Mouse (Mus musculus): ENCODE measurements at regions not wholly inside any gene's neighbourhood (a gene's known extent, or its start where the extent isn't known, plus 50 kb on each side); places are given as distances from the start of the nearest gene placed in this dataset.

DNA sequence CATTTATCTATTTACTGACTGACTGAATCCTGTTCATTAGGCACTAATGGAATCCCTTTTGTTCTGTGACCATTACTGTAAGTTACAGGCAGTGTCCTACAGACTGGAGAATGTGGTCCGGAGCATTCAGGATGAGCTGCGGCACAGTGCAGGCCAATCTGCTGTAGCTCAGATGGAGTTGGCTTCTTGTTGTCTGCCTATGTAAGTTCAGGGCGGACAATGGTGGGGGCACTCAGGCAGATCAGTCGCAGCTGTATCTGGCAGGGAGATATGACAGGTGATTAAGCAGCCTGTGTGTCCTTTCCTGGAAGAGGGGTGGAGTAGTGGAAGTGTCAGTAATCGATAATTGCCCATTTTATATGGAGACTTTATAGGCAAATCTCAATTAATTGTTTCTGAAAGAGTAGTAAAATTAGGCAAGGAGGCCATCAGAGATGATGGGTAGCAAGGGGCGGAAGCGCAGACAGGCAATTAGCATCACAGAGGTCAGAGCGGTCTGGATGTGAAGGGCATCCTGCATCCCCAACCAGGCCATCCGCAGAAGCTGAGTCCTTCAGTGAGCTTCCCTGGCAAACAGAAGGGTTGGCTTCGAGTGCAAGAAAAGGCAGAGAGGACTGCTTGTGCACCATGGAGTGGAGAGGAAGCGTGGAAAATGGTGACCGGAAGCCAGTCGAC is 197.2 kb downstream of the Ppp4r2 start:
- no peak for DNase-seq (ENCODE audit: low spot score)
- intact Hi-C loops (cut with DNase I): no loop called here

DNA sequence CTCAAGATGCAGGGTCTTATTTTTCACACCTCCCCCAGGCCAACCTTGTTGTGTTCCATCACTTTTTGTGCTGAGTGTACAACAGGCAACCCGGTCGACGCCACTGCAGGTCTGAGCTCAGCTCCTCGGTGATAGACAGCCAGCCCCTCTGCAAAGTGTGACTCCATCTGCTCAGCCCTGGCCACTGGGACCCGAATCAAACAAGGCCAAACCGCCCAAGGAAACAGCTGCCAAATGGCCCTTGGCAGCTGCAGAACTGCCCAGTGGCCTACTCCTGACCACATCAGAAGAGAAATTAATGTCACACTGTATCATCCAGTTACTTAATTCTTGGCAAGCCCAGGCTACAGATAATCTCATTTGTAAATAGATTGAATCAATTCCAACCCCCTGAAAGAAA is 213.3 kb downstream of the Ppp4r2 start:
- no peak for DNase-seq (ENCODE audit: low spot score)
- intact Hi-C loops (cut with DNase I): no loop called here

DNA sequence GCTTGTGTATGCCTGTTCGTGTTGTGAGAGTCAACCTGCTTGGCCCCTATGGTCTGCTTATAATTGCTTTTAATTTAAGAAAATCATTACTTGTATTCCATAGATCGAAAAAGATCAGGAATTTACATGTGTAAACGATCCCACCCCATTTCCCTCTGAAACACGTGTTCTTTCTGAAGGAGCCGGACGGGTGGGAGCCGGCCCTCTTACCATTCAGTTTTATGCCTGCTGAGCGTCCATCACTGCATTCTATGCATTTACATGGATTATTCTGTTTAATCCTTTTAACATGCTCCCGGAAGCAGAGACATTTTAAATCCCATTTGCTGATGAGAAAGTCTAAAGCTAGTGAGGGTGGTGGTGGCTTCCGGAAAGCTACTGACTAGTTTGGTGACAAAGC is 213.8 kb downstream of the Ppp4r2 start:
- intact Hi-C loops (cut with DNase I): no loop called here
- no peak for DNase-seq (ENCODE audit: low spot score)

DNA sequence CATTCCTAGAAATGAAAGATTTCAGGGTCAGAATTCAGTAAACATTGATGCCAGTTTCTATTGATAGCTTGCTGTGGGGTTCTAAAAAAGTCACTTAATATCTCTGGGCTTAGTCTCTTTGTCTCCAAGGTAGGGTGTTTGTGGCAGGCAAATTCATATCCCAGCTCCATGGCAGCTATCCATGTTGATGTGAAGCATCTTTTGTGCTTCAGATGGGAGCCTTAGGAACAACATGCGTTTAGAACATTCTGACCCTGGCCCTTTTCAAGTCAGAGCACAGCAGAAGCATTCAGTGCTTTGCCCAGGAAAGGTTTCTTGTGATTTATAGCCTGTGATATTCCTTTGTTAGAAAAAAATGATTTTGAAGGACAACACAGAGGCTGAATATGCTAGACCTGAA is 215.0 kb downstream of the Ppp4r2 start:
- intact Hi-C loops (cut with DNase I): no loop called here
- no peak for DNase-seq (ENCODE audit: low spot score)

DNA sequence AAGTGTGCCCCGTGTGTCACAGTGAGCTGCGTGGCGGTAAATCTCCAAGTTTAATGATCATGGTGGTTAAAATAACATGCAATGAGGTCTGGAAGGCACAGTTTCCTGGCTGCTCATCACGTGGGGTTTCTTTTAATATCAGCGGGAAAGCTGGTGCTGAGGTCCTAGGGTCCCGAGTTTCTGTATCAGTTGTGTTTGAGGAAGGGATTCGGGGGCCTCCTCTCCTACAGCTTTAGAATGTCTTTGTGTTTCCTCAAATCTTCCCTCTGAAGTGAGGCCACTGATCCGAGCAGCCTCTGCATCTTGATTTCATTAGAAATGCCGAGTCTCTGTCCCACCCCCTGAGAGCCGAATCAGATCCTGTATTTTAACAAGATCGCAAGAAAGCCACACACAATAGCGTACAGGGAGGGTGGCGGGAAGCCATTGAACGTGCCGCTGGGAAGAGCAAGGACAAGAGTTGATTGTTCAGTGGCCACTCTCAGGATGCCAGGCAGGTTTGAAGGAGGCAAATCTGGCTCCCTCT is 215.5 kb downstream of the Ppp4r2 start:
- intact Hi-C loops (cut with DNase I): no loop called here
- DNase-seq (ENCODE audit: low spot score): no peak

GRCm38 (mm10) chr6:101054880-101055279 is 221.5 kb downstream of the Ppp4r2 start:
- DNase-seq (ENCODE audit: low spot score): no peak
- intact Hi-C loops (cut with DNase I): no loop called here

- no peak for DNase-seq (ENCODE audit: low spot score)
- intact Hi-C loops (cut with DNase I): no loop called here
Measured at GRCm38 (mm10) chr6:101056318-101056717, 222.9 kb downstream of the Ppp4r2 start.

GRCm38 (mm10) chr6:101059058-101059457 is 225.6 kb downstream of the Ppp4r2 start:
- no peak for DNase-seq (ENCODE audit: low spot score)
- intact Hi-C loops (cut with DNase I): no loop called here

DNA sequence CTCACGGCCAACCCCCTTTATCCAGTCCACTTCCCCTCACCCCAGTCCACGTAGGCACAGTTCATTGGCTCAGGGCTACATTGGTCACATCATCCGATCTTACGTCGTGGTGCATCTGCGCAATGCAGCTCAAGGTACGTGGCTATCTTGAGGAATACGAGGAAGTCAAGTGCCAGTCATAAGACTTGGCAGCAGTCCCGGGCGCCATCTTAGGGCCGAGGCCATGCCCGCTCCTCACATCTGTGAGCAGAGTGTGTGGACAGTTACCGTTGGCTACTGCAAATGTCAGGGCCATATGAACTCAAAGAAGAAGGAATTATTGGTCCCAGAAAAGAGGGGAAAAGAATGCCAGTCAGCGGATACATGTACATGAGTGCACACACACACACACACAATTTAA is 228.8 kb downstream of the Ppp4r2 start:
- intact Hi-C loops (cut with DNase I): loop anchor here (10.0 kb wide), 1 partner anchor 177 kb away; no protein-coding TSS in a partner anchor
- DNase-seq (ENCODE audit: low spot score): no peak

GRCm38 (mm10) chr6:101075753-101076516 is 242.5 kb downstream of the Ppp4r2 start:
- intact Hi-C loops (cut with DNase I): no loop called here
- no peak for DNase-seq (ENCODE audit: low spot score)

- intact Hi-C loops (cut with DNase I): no loop called here
- DNase-seq (ENCODE audit: low spot score): no peak
Measured at GRCm38 (mm10) chr6:101078294-101078693, 244.9 kb downstream of the Ppp4r2 start.

GRCm38 (mm10) chr6:101083676-101084075 is 250.3 kb downstream of the Ppp4r2 start:
- intact Hi-C loops (cut with DNase I): no loop called here
- no peak for DNase-seq (ENCODE audit: low spot score)

GRCm38 (mm10) chr6:101092179-101092578 is 258.8 kb downstream of the Ppp4r2 start:
- intact Hi-C loops (cut with DNase I): no loop called here

More at GRCm38 (mm10) chr6:101092179-101092578, 258.8 kb downstream of the Ppp4r2 start:
- no peak for DNase-seq (ENCODE audit: low spot score)
